Mouse (Mus musculus) liver, embryonic 14.5 days (tissue): ENCODE measurements around the gene Gm16181. TPM values are rescaled to one million over a fixed set of nuclear protein-coding genes. Genes with fewer than 3 reads are reported as not detected.
"Not testable (repeated sequence)": the region's sequence is repeated elsewhere in the genome, so short reads cannot be mapped to it uniquely, and the experiment has no call there.

ENCODE experiments used
- ATAC-seq: fragments of 200-750 bp; cut with Nextera tagmentation; 2 replicates; pipeline ENCODE4 v1.8.0; 2017; ENCODE audit warnings: moderate number of reproducible peaks, mild to moderate bottlenecking, moderate library complexity; ENCODE audit not compliant: insufficient read depth
- DNase-seq, 3 experiments: peaks; one replicate each; pipeline ENCODE4 v3.0.0-alpha.2; 2012 to 2013; ENCODE audit warnings: low read depth in 3 of 3, low spot score in 3 of 3
- H3K27ac ChIP-seq: fragments of 300-500 bp; sonication (generic); 2 replicates; pipeline ENCODE4 v1.5.1; 2014; ENCODE audit warnings: moderate library complexity, mild to moderate bottlenecking, control low read depth, inconsistent platforms
- H3K27me3 ChIP-seq: fragments of 300-500 bp; sonication (generic); 2 replicates; pipeline ENCODE4 v1.6.1; 2014; ENCODE audit warnings: mild to moderate bottlenecking, low read length, moderate library complexity; ENCODE audit not compliant: control insufficient read depth, insufficient read depth
- H3K36me3 ChIP-seq: fragments of 300-500 bp; sonication (generic); replicated peaks from 2 replicates; pipeline ENCODE4 v1.6.1; 2014; ENCODE audit warnings: low read depth; ENCODE audit not compliant: control insufficient read depth, insufficient read depth
- H3K4me1 ChIP-seq, 2 experiments: fragments of 200-500 bp in 1 of 2; fragments of 300-500 bp in 1 of 2; sonication (generic) in 1 of 2; replicated peaks; 2 replicates each; pipeline ENCODE4 v1.6.1; 2012 to 2014; ENCODE audit warnings: antibody characterized with exemption in 1 of 2, inconsistent platforms in 1 of 2, low read length in 1 of 2; ENCODE audit not compliant: control insufficient read depth in 2 of 2, insufficient read depth in 2 of 2
- H3K4me2 ChIP-seq: fragments of 300-500 bp; sonication (generic); 2 replicates; pipeline ENCODE4 v1.6.1; 2014; ENCODE audit warnings: low read depth, mild to moderate bottlenecking, control low read depth, moderate library complexity
- H3K4me3 ChIP-seq, 2 experiments: fragments of 200-500 bp in 1 of 2; fragments of 300-500 bp in 1 of 2; sonication (generic) in 1 of 2; 2 replicates each; pipeline ENCODE4 v1.5.1; 2012 to 2014; ENCODE audit warnings: low read depth in 2 of 2, low read length in 2 of 2, mild to moderate bottlenecking in 2 of 2, control low read depth in 1 of 2, inconsistent platforms in 1 of 2, moderate library complexity in 1 of 2; ENCODE audit not compliant: insufficient read depth in 1 of 2
- H3K9ac ChIP-seq: fragments of 300-500 bp; sonication (generic); replicated peaks from 2 replicates; pipeline ENCODE4 v1.6.1; 2014; ENCODE audit warnings: mild to moderate bottlenecking, control low read depth, moderate library complexity
- H3K9me3 ChIP-seq: fragments of 300-500 bp; sonication (generic); 2 replicates; pipeline ENCODE4 v1.6.1; 2016; ENCODE audit warnings: low read length, mixed read lengths; ENCODE audit not compliant: control insufficient read depth
- CTCF ChIP-seq: IDR thresholded peaks from 2 replicates; pipeline ENCODE4 v1.5.1; 2016; ENCODE audit warnings: antibody characterized with exemption, low read depth, control low read depth
- EP300 ChIP-seq: IDR thresholded peaks from 2 replicates; pipeline ENCODE4 v1.6.1; 2016; ENCODE audit warnings: antibody characterized with exemption, low read depth
- WGBS: fragments of 180-500 bp; shearing (Covaris S2); extraction: QIAGEN DNeasy Blood & Tissue Kit; methylation state at CpG from one replicate; pipeline ENCODE4 v1.1.7; 2014; ENCODE audit not compliant: insufficient replicate concordance; 5-methylcytosine and 5-hydroxymethylcytosine counted together
- polyA plus RNA-seq, 2 experiments: library from polyadenylated mRNA; depleted of rRNA in 1 of 2; stranded (reverse) in 1 of 2; unstranded in 1 of 2; fragments of >200 nt; fragmentation: Nextera tagmentation in 1 of 2; extraction: Ambion mirVana in 1 of 2; gene quantifications; 2 replicates each; pipeline versions ENCODE4 v1.2.1 to v1.2.3; 2012 to 2014

Gm16181 gene
- polyA plus RNA-seq, 2 experiments = 0.21 TPM; not detected in 1

DNA sequence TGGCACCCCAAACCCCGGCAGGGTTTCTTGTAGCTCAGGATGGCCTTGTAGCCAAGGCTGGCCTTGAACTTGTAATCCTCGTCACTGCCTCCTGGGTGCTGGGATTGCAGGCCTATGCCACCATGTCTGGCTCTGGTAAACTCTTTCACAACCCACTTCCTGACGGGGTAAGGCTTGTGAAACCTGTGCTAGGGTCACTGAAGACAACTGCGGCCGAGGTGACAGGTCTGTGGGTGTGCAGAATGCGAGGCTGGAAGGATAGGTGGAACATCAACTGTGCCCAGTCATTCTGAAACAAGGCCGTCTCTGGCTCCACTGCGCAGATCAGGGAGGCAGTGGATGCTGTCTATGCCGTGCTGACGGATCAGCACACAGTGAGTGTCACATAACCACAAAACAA, 10.4 kb downstream of the Gm16181 start:
- H3K36me3 ChIP-seq = peaks cover 16% of the 10 kb centered on the region
- DNase-seq = no peak
- H3K27ac ChIP-seq = no peak overlapping the region
- H3K4me1 ChIP-seq = peaks cover 0 to 5% of the 10 kb centered on the region in 2 experiments; a peak in 1 of 4 replicates
- no peak overlapping the region for H3K9ac ChIP-seq
- ATAC-seq = no peak
- 76% methylated on average over 10 of the region's 10 CpGs for WGBS
- H3K9me3 ChIP-seq = no peaks in the 10 kb centered on the region
- TF ChIP-seq EP300 (no peak), CTCF (no peak)
- H3K4me2 ChIP-seq = no peak overlapping the region
- no peaks in the 10 kb centered on the region for H3K27me3 ChIP-seq
- no peak overlapping the region for H3K4me3 ChIP-seq

DNA sequence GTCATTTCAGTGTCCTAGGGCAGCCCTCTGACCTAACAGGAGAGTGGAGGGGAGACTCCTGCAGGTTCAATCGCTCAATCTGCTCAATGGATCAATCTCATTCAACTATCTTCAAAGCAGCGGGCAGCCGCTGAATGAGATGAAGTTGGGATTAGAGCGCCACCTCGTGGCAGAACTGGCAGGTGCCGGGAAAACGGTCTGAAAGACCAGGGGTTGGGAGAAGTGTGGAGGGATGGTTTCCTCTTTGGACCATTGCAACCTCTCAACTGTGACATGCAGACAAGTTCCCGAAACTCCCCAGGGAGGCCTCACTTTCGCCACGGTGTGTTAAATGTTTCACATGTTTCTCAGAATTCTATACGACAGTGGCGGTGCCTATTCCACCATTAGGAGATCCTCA, 11.4 kb downstream of the Gm16181 start:
- DNase-seq (peak; percentile 50 to 59 (median 57)), ATAC-seq (no peak)
- Histone ChIP-seq H3K27ac (no peak overlapping the region), H3K36me3 (peaks cover 16% of the 10 kb centered on the region), H3K4me2 (peak overlapping the region; percentile 32), H3K9ac (no peak overlapping the region), H3K27me3 (no peaks in the 10 kb centered on the region), H3K4me3 (no peak overlapping the region), H3K4me1 (peaks cover 0 to 5% of the 10 kb centered on the region in 2 experiments; a peak in 1 of 4 replicates), H3K9me3 (no peaks in the 10 kb centered on the region)
- 8% methylated on average over 12 of the region's 12 CpGs for WGBS
- TF ChIP-seq EP300 (no peak), CTCF (peak; percentile 96)

DNA sequence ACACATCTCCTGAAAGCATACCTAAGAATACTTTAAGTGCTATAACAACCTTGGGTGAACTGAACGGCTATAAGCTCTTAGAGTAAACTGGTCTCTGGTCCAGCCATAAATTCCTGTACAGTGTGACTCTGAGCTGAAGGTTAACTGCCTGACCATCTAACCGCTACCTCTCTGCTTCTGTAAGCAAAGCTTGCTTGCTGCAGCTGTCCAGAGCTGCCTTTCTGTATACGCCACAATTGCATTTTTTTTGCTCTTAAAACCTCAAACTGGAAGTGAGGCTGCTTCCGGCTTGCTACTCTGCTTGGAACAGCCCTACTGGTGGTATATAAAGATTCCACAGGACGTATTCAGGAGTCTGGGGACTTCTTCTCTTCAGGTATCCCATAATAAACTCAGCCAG, 12.0 kb downstream of the Gm16181 start:
- Histone ChIP-seq H3K4me3 (no peak overlapping the region), H3K9ac (no peak overlapping the region), H3K27ac (no peak overlapping the region), H3K27me3 (no peaks in the 10 kb centered on the region), H3K4me2 (peak overlapping the region; percentile 32), H3K36me3 (peaks cover 16% of the 10 kb centered on the region), H3K4me1 (peaks cover 0 to 5% of the 10 kb centered on the region in 2 experiments; a peak in 1 of 4 replicates), H3K9me3 (no peaks in the 10 kb centered on the region)
- ATAC-seq (no peak), DNase-seq (no peak)
- WGBS = 60% methylated on average over 5 of the region's 5 CpGs
- no peak for TF ChIP-seq CTCF
- no peak for TF ChIP-seq EP300

DNA sequence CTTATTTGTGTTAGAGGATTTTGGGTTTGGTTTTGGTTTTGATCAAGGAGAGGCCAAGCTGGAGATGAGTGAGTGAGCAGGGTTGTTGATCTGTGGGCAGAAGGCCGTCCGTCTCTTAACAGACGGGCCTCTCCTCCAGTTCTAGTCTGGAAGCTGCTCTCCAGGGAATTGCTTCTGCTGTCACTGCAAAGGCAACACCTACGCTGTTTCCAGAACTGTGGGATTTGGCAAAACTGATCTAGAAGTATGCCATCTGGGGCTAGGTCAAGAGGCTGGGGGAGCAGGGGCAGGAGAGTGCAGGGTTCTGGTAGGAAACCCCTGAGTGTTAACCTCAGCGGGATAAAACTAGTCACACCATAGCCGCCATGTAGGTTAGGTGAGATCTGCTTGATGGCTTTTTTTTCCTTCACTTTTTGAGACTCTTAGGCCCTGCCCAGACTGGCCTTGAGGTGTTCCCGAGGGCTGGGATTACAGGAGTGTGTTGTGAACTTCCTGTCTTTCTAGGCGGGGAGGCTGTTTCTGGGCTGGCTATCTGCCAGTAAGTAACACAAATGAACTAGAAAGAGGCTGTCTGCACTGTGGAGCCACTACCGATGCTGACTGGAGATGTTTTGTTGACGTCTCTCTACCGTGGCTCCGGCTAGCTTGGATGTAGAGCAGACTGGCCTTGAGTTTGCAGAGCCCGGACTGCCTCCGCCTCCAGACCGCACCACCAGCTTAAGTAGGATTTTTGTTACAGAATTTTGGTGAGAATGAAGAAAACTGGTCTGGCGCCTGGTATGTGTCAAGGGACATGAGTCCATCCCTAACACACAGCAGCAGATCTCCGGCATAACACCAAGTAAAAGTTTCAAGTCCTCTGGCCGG, 12.7 kb downstream of the Gm16181 start, which contains the start of gene Atp6v1g2:
Gene Atp6v1g2, plus strand, starts transcription at position 547 of the 867 bp plus-strand sequence.
- WGBS = 69% methylated on average over 18 of the region's 18 CpGs
- ATAC-seq = no peak
- peaks cover 0 to 5% of the 10 kb centered on the region in 2 experiments; a peak in 1 of 4 replicates for H3K4me1 ChIP-seq

DNA sequence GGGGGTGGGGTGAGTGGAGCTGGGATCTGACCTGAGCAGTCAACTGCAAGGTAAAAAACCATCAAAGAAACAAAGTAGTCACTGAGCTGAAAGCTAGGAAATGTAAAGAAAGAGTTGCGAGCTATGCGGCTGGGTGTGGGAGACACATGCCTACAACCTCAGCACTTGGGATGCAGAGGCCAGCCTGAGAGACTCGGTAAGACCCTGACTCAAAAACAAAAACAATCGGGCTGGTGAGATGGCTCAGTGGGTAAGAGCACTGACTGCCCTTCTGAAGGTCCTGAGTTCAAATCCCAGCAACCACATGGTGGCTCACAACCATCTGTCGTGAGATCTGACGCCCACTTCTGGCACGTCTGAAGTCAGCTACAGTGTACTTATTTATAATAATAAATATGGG, 13.5 kb downstream of the Gm16181 start:
- H3K36me3 ChIP-seq = peaks cover 15% of the 10 kb centered on the region
- H3K4me1 ChIP-seq, H3K27me3 ChIP-seq, ATAC-seq, DNase-seq, H3K27ac ChIP-seq, H3K9me3 ChIP-seq, H3K9ac ChIP-seq: not testable (repeated sequence)
- H3K4me2 ChIP-seq = peak overlapping the region; percentile 86
- WGBS = 68% methylated on average over 7 of the region's 7 CpGs
- H3K4me3 ChIP-seq = peak overlapping the region in 1 of 2 experiments; percentile 69; a peak in 1 of 4 replicates

More for the DNA sequence above, 12.7 kb downstream of the Gm16181 start, which contains the start of gene Atp6v1g2:
- H3K27me3 ChIP-seq = no peaks in the 10 kb centered on the region
- H3K9me3 ChIP-seq = no peaks in the 10 kb centered on the region
- TF ChIP-seq CTCF = no peak
- no peak for TF ChIP-seq EP300
- peak within 1 kb of the TSS; percentile 69; a peak in 3 of 4 replicates for H3K4me3 ChIP-seq
- no peak for DNase-seq
- H3K27ac ChIP-seq = peak within 1 kb of the TSS; percentile 86; the same call in 1 of the 2 replicates
- peak within 1 kb of the TSS; percentile 76 for H3K9ac ChIP-seq
- H3K36me3 ChIP-seq = peaks cover 16% of the 10 kb centered on the region
- peak within 1 kb of the TSS; percentile 86 for H3K4me2 ChIP-seq
